Mouse (Mus musculus) hindbrain, postnatal 0 days (tissue): ENCODE results near the gene Gm5798. TPM values are rescaled to one million over a fixed set of nuclear protein-coding genes. Genes with fewer than 3 reads are reported as not detected.
"Not testable (repeated sequence)": the region's sequence is repeated elsewhere in the genome, so short reads cannot be mapped to it uniquely, and the experiment has no call there.

ENCODE experiments used
- ATAC-seq: fragments of 200-750 bp; cut with Nextera tagmentation; 2 replicates; pipeline ENCODE4 v1.8.0; 2017; ENCODE audit warnings: mild to moderate bottlenecking, moderate TSS enrichment, moderate library complexity
- DNase-seq: peaks from one replicate; pipeline ENCODE4 v3.0.0-alpha.2; 2015; ENCODE audit warnings: low spot score
- H3K27ac ChIP-seq: fragments of 300-500 bp; sonication (generic); 2 replicates; pipeline ENCODE4 v1.5.1; 2014; ENCODE audit warnings: mild to moderate bottlenecking
- H3K27me3 ChIP-seq: fragments of 300-500 bp; sonication (generic); 2 replicates; pipeline ENCODE4 v1.6.1; 2014; ENCODE audit warnings: low read length, mixed read lengths; ENCODE audit not compliant: insufficient read depth
- H3K36me3 ChIP-seq: fragments of 300-500 bp; sonication (generic); 2 replicates; pipeline ENCODE4 v1.6.1; 2014; ENCODE audit warnings: low read length, mixed read lengths; ENCODE audit not compliant: insufficient read depth
- H3K4me1 ChIP-seq: fragments of 300-500 bp; sonication (generic); 2 replicates; pipeline ENCODE4 v1.6.1; 2014; ENCODE audit warnings: antibody characterized with exemption, low read length, mixed read lengths; ENCODE audit not compliant: insufficient read depth
- H3K4me2 ChIP-seq: fragments of 300-500 bp; sonication (generic); 2 replicates; pipeline ENCODE4 v1.6.1; 2014; ENCODE audit warnings: low read depth, mild to moderate bottlenecking, low read length, moderate library complexity, mixed read lengths
- H3K4me3 ChIP-seq: fragments of 300-500 bp; sonication (generic); 2 replicates; pipeline ENCODE4 v1.5.1; 2014; ENCODE audit warnings: low read length
- H3K9ac ChIP-seq: fragments of 300-500 bp; sonication (generic); replicated peaks from 2 replicates; pipeline ENCODE4 v1.6.1; 2014; ENCODE audit warnings: mild to moderate bottlenecking, low read length, moderate library complexity, mixed read lengths
- H3K9me3 ChIP-seq: fragments of 300-500 bp; sonication (generic); 2 replicates; pipeline ENCODE4 v1.6.1; 2016; ENCODE audit warnings: low read length, mixed read lengths
- WGBS: fragments of 180-500 bp; shearing (Covaris S2); extraction: QIAGEN DNeasy Blood & Tissue Kit; methylation state at CpG from one replicate; pipeline ENCODE4 v1.1.7; 2014; 5-methylcytosine and 5-hydroxymethylcytosine counted together
- polyA plus RNA-seq: library from polyadenylated mRNA; unstranded; fragments of >200 nt; fragmentation: Nextera tagmentation; extraction: Ambion mirVana; gene quantifications from 2 replicates; pipeline ENCODE4 v1.2.1, GENCODE M21; 2015
- total RNA-seq: library from RNA; depleted of rRNA; stranded (reverse); fragments of >200 nt; gene quantifications from 2 replicates; pipeline ENCODE4 v1.2.3, GENCODE M21; 2014; rRNA removed

Gene Gm5798
- total RNA-seq (not detected in 2 replicates), polyA plus RNA-seq (not detected in 2 replicates)

GRCm38 (mm10) chr14:41348309-41348708 is at the start of gene Gm5798:
Gm5798 (plus strand) TSS chr14:41348609.
- H3K4me1 ChIP-seq, DNase-seq, H3K27ac ChIP-seq, H3K36me3 ChIP-seq, H3K9ac ChIP-seq, H3K4me2 ChIP-seq, H3K4me3 ChIP-seq, H3K9me3 ChIP-seq, H3K27me3 ChIP-seq, ATAC-seq: not testable (repeated sequence)
- WGBS, result 54% methylated on average over 2 of the region's 2 CpGs

- not testable (repeated sequence) for H3K4me1 ChIP-seq, H3K4me2 ChIP-seq, H3K9ac ChIP-seq, ATAC-seq, H3K27me3 ChIP-seq, DNase-seq, H3K36me3 ChIP-seq, H3K4me3 ChIP-seq, H3K9me3 ChIP-seq, H3K27ac ChIP-seq
- WGBS, result no CpG with 5 or more reads among the region's 3 CpGs
Measured at GRCm38 (mm10) chr14:41386279-41386678, 37.9 kb downstream of the Gm5798 start, which contains the start of gene Gm7945. Gm7945 (minus strand) TSS chr14:41386379.

Other genes with a start within 250 kb of the Gm5798 start
- gene Mat1a, start 243.6 kb upstream of the Gm5798 start, total RNA-seq, result 0.29 TPM in 1 of 2 replicates, not detected in the other
- gene Mat1a, start 243.6 kb upstream of the Gm5798 start, polyA plus RNA-seq, result not detected in 2 replicates
- gene Sftpa1, start 216.8 kb upstream of the Gm5798 start, total RNA-seq, result not detected in 2 replicates
- gene Sftpa1, start 216.8 kb upstream of the Gm5798 start, polyA plus RNA-seq, result not detected in 2 replicates
- not detected in 2 replicates for gene Mbl1, start 197.2 kb upstream of the Gm5798 start, total RNA-seq
- not detected in 2 replicates for gene Mbl1, start 197.2 kb upstream of the Gm5798 start, polyA plus RNA-seq
- not detected in 2 replicates for gene Sftpd, start 163.5 kb upstream of the Gm5798 start, total RNA-seq
- not detected in 2 replicates for gene Sftpd, start 163.5 kb upstream of the Gm5798 start, polyA plus RNA-seq
- gene Gm2832, start 69.8 kb upstream of the Gm5798 start, total RNA-seq, result 0.10 TPM in 1 of 2 replicates, not detected in the other
- 0.56 and 0.57 TPM in 2 replicates for gene Gm2832, start 69.8 kb upstream of the Gm5798 start, polyA plus RNA-seq
- not detected in 2 replicates for gene Gm7945, start 37.8 kb downstream of the Gm5798 start, total RNA-seq
- 0.13 TPM in 1 of 2 replicates, not detected in the other for gene Gm7945, start 37.8 kb downstream of the Gm5798 start, polyA plus RNA-seq
- not detected in 2 replicates for gene Gm6482, start 59.7 kb downstream of the Gm5798 start, total RNA-seq
- not detected in 2 replicates for gene Gm6482, start 59.7 kb downstream of the Gm5798 start, polyA plus RNA-seq
- gene Gm7954, start 104.9 kb downstream of the Gm5798 start, total RNA-seq, result not detected in 2 replicates
- gene Gm7954, start 104.9 kb downstream of the Gm5798 start, polyA plus RNA-seq, result not detected in 2 replicates
- gene Gm3486, start 140.9 kb downstream of the Gm5798 start, total RNA-seq, result not detected in 2 replicates
- not detected in 2 replicates for gene Gm3486, start 140.9 kb downstream of the Gm5798 start, polyA plus RNA-seq
- gene Gm7970, start 207.0 kb downstream of the Gm5798 start, total RNA-seq, result not detected in 2 replicates
- not detected in 2 replicates for gene Gm7970, start 207.0 kb downstream of the Gm5798 start, polyA plus RNA-seq
- not detected in 2 replicates for gene 1700049E17Rik2, start 224.6 kb downstream of the Gm5798 start, total RNA-seq
- not detected in 2 replicates for gene 1700049E17Rik2, start 224.6 kb downstream of the Gm5798 start, polyA plus RNA-seq